Mouse (Mus musculus): ENCODE results near the gene Gm43552.

- no peak for TF ChIP-seq CTCF (IDR thresholded peaks at IDR 0.05; ENCODE audit: borderline replicate concordance, control insufficient read depth, extremely low read depth, insufficient read depth, low read length, poor library complexity)
- TF ChIP-seq POLR2A (IDR thresholded peaks at IDR 0.05; ENCODE audit: control insufficient read depth, extremely low read depth, insufficient read depth, low read length, poor library complexity): no peak
These were observed 33.2 kb downstream of the Gm43552 start for GRCm38 (mm10) chr5:65459454-65459853.
